Mouse (Mus musculus): ENCODE measurements around the gene Il34.

DNA sequence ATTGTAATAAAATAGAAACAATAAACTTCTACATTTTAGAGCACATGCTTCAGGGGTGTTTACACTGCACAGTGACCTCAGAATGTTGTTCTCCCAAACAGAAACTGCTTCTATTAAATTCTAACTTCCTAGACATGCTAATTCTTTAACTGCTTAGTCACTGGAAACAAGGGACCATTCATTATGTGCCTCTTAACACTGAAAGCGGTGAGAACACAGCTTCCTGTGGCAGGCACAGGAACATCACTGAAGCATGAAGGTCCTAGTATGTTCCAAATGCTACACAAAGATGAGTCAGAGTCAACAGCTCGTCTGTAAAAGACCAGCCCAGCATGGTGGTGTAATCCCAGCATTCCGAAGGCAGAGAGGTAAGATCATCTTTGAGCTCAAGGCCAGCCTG lies 9.6 kb upstream of the Il34 start:
- TF ChIP-seq CTCF (IDR thresholded peaks at IDR 0.05; ENCODE audit: borderline replicate concordance, extremely low read depth, insufficient read depth, insufficient read length) (no peak), POLR2A (IDR thresholded peaks at IDR 0.05; ENCODE audit: borderline replicate concordance, extremely low read depth, insufficient read depth, insufficient read length, poor library complexity, severe bottlenecking) (no peak)
